20 mouse cellular contexts compared by ENCODE assay signal in genomic region chr9:34967772-34968171, GRCm38 (mm10).
A peak's percentile ranks its signal among the peaks of the same experiment; 100 is the strongest.
DNase-seq lines count a peak whose midpoint lies in the region; ATAC-seq lines count a peak whose summit lies in the region.
"Had no signal": no experiment of that assay in that cellular context is flagged by ENCODE, and none has a peak within 500 bp of the region (broad histone marks: within the 10 kb centered on the region; RNA-seq: fewer than 3 reads in every experiment).

No protein-coding gene starts in this region.

- H3K9ac ChIP-seq in kidney, embryonic 14.5 days (ENCODE audit: low read depth, low read length): no peak overlapping the region
- no peak overlapping the region for H3K9ac ChIP-seq in midbrain, embryonic 11.5 days (ENCODE audit: low read length)
- H3K9ac ChIP-seq: embryonic facial prominence, embryonic 12.5 days; forebrain, embryonic 12.5 days; hindbrain, embryonic 14.5 days had no signal

- peaks cover 8% of the 10 kb centered on the region; the same call in 1 of the 2 replicates for H3K4me1 ChIP-seq in kidney, embryonic 14.5 days (ENCODE audit: control insufficient read depth, insufficient read depth, low read length)
- H3K4me1 ChIP-seq in midbrain, embryonic 11.5 days (ENCODE audit: control insufficient read depth, insufficient read depth, low read length): peaks cover 7% of the 10 kb centered on the region
- peaks cover 13% of the 10 kb centered on the region for H3K4me1 ChIP-seq in midbrain, embryonic 10.5 days
- H3K4me1 ChIP-seq: heart, embryonic 10.5 days had no signal

- no peak overlapping the region for H3K4me3 ChIP-seq in kidney, embryonic 14.5 days (ENCODE audit: low read length)
- no peak overlapping the region for H3K4me3 ChIP-seq in midbrain, embryonic 11.5 days (ENCODE audit: low read depth, low read length)
- H3K4me3 ChIP-seq in midbrain, embryonic 10.5 days: no peak overlapping the region
- H3K4me3 ChIP-seq: embryonic facial prominence, embryonic 12.5 days; forebrain, embryonic 12.5 days; heart, embryonic 10.5 days had no signal

- 23% methylated on average over 6 of the region's 6 CpGs for WGBS in kidney, embryonic 14.5 days
- 80% methylated on average over 6 of the region's 6 CpGs for WGBS in midbrain, embryonic 11.5 days
- WGBS in midbrain, embryonic 10.5 days: 81% methylated on average over 6 of the region's 6 CpGs

- H3K27me3 ChIP-seq in kidney, embryonic 14.5 days (ENCODE audit: control insufficient read depth, insufficient read depth, low read length): no peaks in the 10 kb centered on the region
- no peaks in the 10 kb centered on the region for H3K27me3 ChIP-seq in midbrain, embryonic 11.5 days (ENCODE audit: control insufficient read depth, insufficient read depth, low read length)
- no peaks in the 10 kb centered on the region for H3K27me3 ChIP-seq in midbrain, embryonic 10.5 days (ENCODE audit: low read depth, poor library complexity, severe bottlenecking)
- H3K27me3 ChIP-seq: embryonic facial prominence, embryonic 12.5 days had no signal

- no peak overlapping the region for H3K27ac ChIP-seq in kidney, embryonic 14.5 days (ENCODE audit: low read depth, low read length)
- no peak overlapping the region for H3K27ac ChIP-seq in midbrain, embryonic 11.5 days (ENCODE audit: low read depth, low read length)
- no peak overlapping the region for H3K27ac ChIP-seq in midbrain, embryonic 10.5 days (replicated peaks)
- H3K27ac ChIP-seq: embryonic facial prominence, embryonic 12.5 days; forebrain, embryonic 12.5 days; heart, embryonic 10.5 days; hindbrain, embryonic 14.5 days had no signal

- peak; percentile 33 for DNase-seq in embryo, embryonic 10 days (ENCODE audit: low spot score)
- DNase-seq in embryo, embryonic 10.5 days (ENCODE audit: low spot score): no peak
- no peak for DNase-seq in kidney, postnatal 10 days
- DNase-seq in midbrain, embryonic 11.5 days (ENCODE audit: low spot score, missing footprints): peak; percentile 10
- no peak for DNase-seq in midbrain, embryonic 10.5 days (ENCODE audit: low spot score)
- DNase-seq in mesoderm, embryonic 11.5 days (ENCODE audit: low read depth, low spot score): peak; percentile 15
- DNase-seq in urinary bladder, adult 18-20 months (ENCODE audit: low spot score in 2 of 2): no peak
- DNase-seq: adrenal gland, postnatal 10 days; cerebellum, adult 11-12 months; cerebellum, adult 9-11 months; gastrocnemius, postnatal 10 days; heart, adult 18-20 months; heart, postnatal 10 days; heart, postnatal 4 days had no signal

- no peaks in the 10 kb centered on the region for H3K9me3 ChIP-seq in kidney, embryonic 14.5 days (ENCODE audit: control insufficient read depth, low read length)
- no peaks in the 10 kb centered on the region for H3K9me3 ChIP-seq in midbrain, embryonic 11.5 days (ENCODE audit: control insufficient read depth, low read length)
- H3K9me3 ChIP-seq in midbrain, embryonic 10.5 days (replicated peaks): no peaks in the 10 kb centered on the region
- H3K9me3 ChIP-seq: embryonic facial prominence, embryonic 12.5 days; forebrain, embryonic 12.5 days; heart, embryonic 10.5 days had no signal

- no peak overlapping the region for H3K4me2 ChIP-seq in kidney, embryonic 14.5 days (replicated peaks; ENCODE audit: low read depth, low read length)
- no peak overlapping the region for H3K4me2 ChIP-seq in midbrain, embryonic 11.5 days
- H3K4me2 ChIP-seq: embryonic facial prominence, embryonic 12.5 days; forebrain, embryonic 12.5 days; hindbrain, embryonic 14.5 days had no signal

- no peaks in the 10 kb centered on the region for H3K36me3 ChIP-seq in kidney, embryonic 14.5 days (ENCODE audit: control insufficient read depth, insufficient read depth, low read length)
- no peaks in the 10 kb centered on the region for H3K36me3 ChIP-seq in midbrain, embryonic 11.5 days (ENCODE audit: control insufficient read depth, insufficient read depth, low read length)
- H3K36me3 ChIP-seq in midbrain, embryonic 10.5 days: no peaks in the 10 kb centered on the region
- H3K36me3 ChIP-seq: embryonic facial prominence, embryonic 12.5 days; forebrain, embryonic 12.5 days; heart, embryonic 10.5 days had no signal

- ATAC-seq in kidney, embryonic 14.5 days (ENCODE audit: low FRiP score, low TSS enrichment): peak; percentile 57; the same call in 1 of the 2 replicates
- ATAC-seq in midbrain, embryonic 11.5 days (ENCODE audit: low FRiP score): no peak
- ATAC-seq: forebrain, embryonic 16.5 days had no signal

Comparison
In these comparisons a context has a peak if more than half of its experiments do, and no peak if none do; other contexts are left out.
1. DNase-seq: peak in embryo, embryonic 10 days (single experiment), midbrain, embryonic 11.5 days (single experiment) and mesoderm, embryonic 11.5 days (single experiment); none in embryo, embryonic 10.5 days (single experiment), kidney, postnatal 10 days (single experiment), midbrain, embryonic 10.5 days (single experiment) and urinary bladder, adult 18-20 months (0 of 2).